Mouse (Mus musculus) erythroblast, embryonic 14.5 days (primary cell): ENCODE data around the gene Fgfr2.

Experiments used
- GATA1 ChIP-seq: IDR thresholded peaks from 2 replicates; pipeline ENCODE4 v1.6.1; 2012; ENCODE audit warnings: low read length, inconsistent platforms, mixed read lengths
- TAL1 ChIP-seq: IDR thresholded peaks from 3 replicates; pipeline ENCODE4 v1.6.1; 2012; ENCODE audit warnings: low read length, inconsistent platforms, mixed read lengths

DNA sequence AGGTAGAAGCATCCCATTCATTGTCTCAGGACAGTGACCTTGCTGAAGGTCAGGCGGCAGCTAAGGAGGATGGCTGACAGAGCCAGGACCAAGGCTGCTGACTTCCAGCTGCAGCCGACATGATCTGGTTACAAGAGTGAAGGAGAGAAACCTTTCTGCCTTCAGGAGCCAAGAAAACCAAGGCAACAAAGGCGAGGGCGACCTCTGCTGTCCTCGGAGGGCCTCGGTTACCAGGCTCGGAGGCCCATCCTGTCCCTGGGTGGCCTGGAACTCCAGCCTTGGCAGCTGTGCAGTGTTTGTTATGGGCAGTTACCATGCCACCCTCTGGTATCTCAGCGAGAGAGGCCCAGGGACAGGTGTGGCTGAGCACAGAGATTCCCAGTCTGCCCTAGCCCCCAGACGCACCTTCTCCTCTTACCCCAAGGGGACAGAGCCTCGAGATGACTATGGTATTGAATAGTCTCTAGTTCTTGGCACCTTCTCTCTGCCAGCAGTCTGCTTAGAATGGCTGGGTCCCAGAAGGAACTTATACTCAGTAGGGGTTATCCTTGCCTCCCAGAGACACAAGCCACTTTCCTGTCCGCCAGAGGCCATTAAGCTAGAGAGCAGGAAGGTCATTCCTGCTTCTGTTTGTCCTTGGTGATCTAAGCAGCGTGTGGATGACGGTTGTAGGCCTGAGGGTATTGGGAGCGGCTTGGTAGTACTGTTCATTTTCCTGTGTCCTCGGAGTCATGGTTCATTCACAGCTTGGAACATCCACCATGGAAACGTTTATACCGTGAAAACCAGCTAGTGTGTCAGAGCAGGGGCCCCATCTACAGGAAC, 449.0 kb downstream of the Fgfr2 start:
- TF ChIP-seq GATA1, result no peak
- TF ChIP-seq TAL1, result no peak
